8 mouse cellular contexts compared by ENCODE assay signal in the genomic region with DNA sequence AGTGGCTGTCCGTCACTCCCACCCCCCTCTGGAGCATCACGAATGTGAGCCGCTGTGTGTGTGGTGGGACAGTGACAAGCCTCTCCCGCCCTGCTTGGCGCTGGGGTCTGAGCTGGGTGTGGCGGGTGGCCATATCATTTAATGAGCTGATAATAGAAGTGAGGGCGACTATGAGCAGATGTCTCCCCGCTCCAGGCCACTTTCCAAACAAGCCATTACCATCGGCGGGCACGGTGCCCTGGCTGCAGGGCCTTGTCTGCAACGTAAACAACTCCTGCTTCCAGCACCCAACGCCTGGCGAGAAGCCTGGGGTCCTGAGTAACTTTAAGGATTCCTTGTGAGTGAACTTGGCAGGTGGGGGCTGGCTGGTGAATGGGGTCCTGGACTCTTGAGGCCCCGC. TPM values are rescaled to one million over a fixed set of nuclear protein-coding genes. Genes with fewer than 3 reads are reported as not detected.
DNase-seq lines count a peak whose midpoint lies in the region; ATAC-seq and TF ChIP-seq lines count a peak whose summit lies in the region.

No protein-coding gene starts in this region.

- peak; percentile 54 for ATAC-seq in lung, embryonic 16.5 days (ENCODE audit: low read depth)
- ATAC-seq in heart, embryonic 13.5 days (ENCODE audit: extremely low read depth, insufficient number of reproducible peaks, low FRiP score, low TSS enrichment), result no peak
- ATAC-seq in liver, embryonic 12.5 days, result peak; percentile 31
- ATAC-seq in stomach, postnatal 0 days (ENCODE audit: low FRiP score, low TSS enrichment), result peak; percentile 3; the same call in 1 of the 2 replicates

- 7% methylated on average over 15 of the region's 15 CpGs for WGBS in lung, embryonic 16.5 days
- WGBS in lung, adult 2 months, result 14% methylated on average over 15 of the region's 15 CpGs
- 10% methylated on average over 15 of the region's 15 CpGs for WGBS in heart, embryonic 13.5 days
- WGBS in liver, embryonic 12.5 days (ENCODE audit: insufficient replicate concordance), result 17% methylated on average over 15 of the region's 15 CpGs
- 20% methylated on average over 15 of the region's 15 CpGs for WGBS in stomach, postnatal 0 days

- H3K4me2 ChIP-seq in lung, embryonic 16.5 days (ENCODE audit: low read depth, low read length), result peak overlapping the region; percentile 83
- H3K4me2 ChIP-seq in heart, embryonic 13.5 days, result peak overlapping the region; percentile 78
- H3K4me2 ChIP-seq in liver, embryonic 12.5 days, result peak overlapping the region; percentile 92
- peak overlapping the region; percentile 80 for H3K4me2 ChIP-seq in stomach, postnatal 0 days (replicated peaks; ENCODE audit: low read depth)

- H3K4me3 ChIP-seq in lung, embryonic 16.5 days (ENCODE audit: low read length), result peak overlapping the region; percentile 57
- no peak overlapping the region for H3K4me3 ChIP-seq in lung, adult 2 months (replicated peaks; ENCODE audit: extremely low read depth, low read depth, low read length)
- peak overlapping the region; percentile 61 for H3K4me3 ChIP-seq in heart, embryonic 13.5 days
- peak overlapping the region; percentile 75 for H3K4me3 ChIP-seq in liver, embryonic 12.5 days
- peak overlapping the region; percentile 52 for H3K4me3 ChIP-seq in stomach, postnatal 0 days (ENCODE audit: low read depth, low read length)

- TF ChIP-seq POLR2A in lung, adult 2 months (IDR thresholded peaks at IDR 0.05; ENCODE audit: borderline replicate concordance, extremely low read depth, low read depth, low read length), result no peak

- peak overlapping the region; percentile 62 for H3K9ac ChIP-seq in lung, embryonic 16.5 days (ENCODE audit: low read length)
- H3K9ac ChIP-seq in heart, embryonic 13.5 days, result peak overlapping the region; percentile 83
- peak overlapping the region; percentile 87 for H3K9ac ChIP-seq in liver, embryonic 12.5 days
- H3K9ac ChIP-seq in stomach, postnatal 0 days (ENCODE audit: low read length), result peak overlapping the region; percentile 35; the same call in 1 of the 2 replicates

- TF ChIP-seq EP300 in stomach, postnatal 0 days (optimal IDR thresholded peaks at IDR 0.05), result no peak

- no peaks in the 10 kb centered on the region for H3K27me3 ChIP-seq in lung, embryonic 16.5 days (ENCODE audit: control insufficient read depth, insufficient read depth, low read depth, low read length)
- peaks cover 30% of the 10 kb centered on the region for H3K27me3 ChIP-seq in heart, embryonic 13.5 days (replicated peaks)
- peaks cover 6% of the 10 kb centered on the region for H3K27me3 ChIP-seq in liver, embryonic 12.5 days (replicated peaks)
- no peaks in the 10 kb centered on the region for H3K27me3 ChIP-seq in stomach, postnatal 0 days (ENCODE audit: control insufficient read depth, insufficient read depth, low read length)

- peaks cover 24% of the 10 kb centered on the region for H3K36me3 ChIP-seq in lung, embryonic 16.5 days (ENCODE audit: control insufficient read depth, insufficient read depth, low read length)
- peaks cover 31% of the 10 kb centered on the region for H3K36me3 ChIP-seq in heart, embryonic 13.5 days
- H3K36me3 ChIP-seq in liver, embryonic 12.5 days, result peaks cover 70% of the 10 kb centered on the region
- peaks cover 14% of the 10 kb centered on the region for H3K36me3 ChIP-seq in stomach, postnatal 0 days (ENCODE audit: control insufficient read depth, insufficient read depth, low read length)

- peaks cover 14% of the 10 kb centered on the region for H3K4me1 ChIP-seq in lung, embryonic 16.5 days (replicated peaks; ENCODE audit: control insufficient read depth, insufficient read depth, low read length)
- H3K4me1 ChIP-seq in lung, adult 2 months (ENCODE audit: control insufficient read depth, insufficient read depth, low read length), result peaks cover 7% of the 10 kb centered on the region
- H3K4me1 ChIP-seq in heart, embryonic 13.5 days, result peaks cover 22% of the 10 kb centered on the region
- peaks cover 82% of the 10 kb centered on the region for H3K4me1 ChIP-seq in liver, embryonic 12.5 days
- H3K4me1 ChIP-seq in stomach, postnatal 0 days (replicated peaks; ENCODE audit: control insufficient read depth, insufficient read depth), result 0 out of 2 replicates have a peak, but pooled peaks cover 2% of the 10 kb centered on the region

- H3K9me3 ChIP-seq in lung, embryonic 16.5 days (ENCODE audit: control insufficient read depth, low read length), result no peaks in the 10 kb centered on the region
- H3K9me3 ChIP-seq in heart, embryonic 13.5 days, result no peaks in the 10 kb centered on the region
- H3K9me3 ChIP-seq in liver, embryonic 12.5 days (replicated peaks), result no peaks in the 10 kb centered on the region
- no peaks in the 10 kb centered on the region for H3K9me3 ChIP-seq in stomach, postnatal 0 days (ENCODE audit: control insufficient read depth, low read length)

- H3K27ac ChIP-seq in lung, embryonic 16.5 days (ENCODE audit: low read length), result peak overlapping the region; percentile 30; the same call in 1 of the 2 replicates
- peak overlapping the region; percentile 75 for H3K27ac ChIP-seq in heart, embryonic 13.5 days (replicated peaks)
- peak overlapping the region; percentile 93 for H3K27ac ChIP-seq in liver, embryonic 12.5 days
- H3K27ac ChIP-seq in stomach, postnatal 0 days (replicated peaks), result peak overlapping the region; percentile 30; the same call in 1 of the 2 replicates

- DNase-seq in lung, adult 2 months, result no peak
- peak; percentile 86 for DNase-seq in cerebellum, adult 9-10 months
- DNase-seq in stomach, postnatal 0 days (ENCODE audit: low spot score), result peak; percentile 52
- DNase-seq in right cerebral cortex, postnatal 14 days, result no peak
- no peak for DNase-seq in gastrocnemius, adult 8-10 months (ENCODE audit: low spot score in 2 of 2)

- no peak for TF ChIP-seq CTCF in lung, adult 2 months (IDR thresholded peaks at IDR 0.05; ENCODE audit: insufficient read depth, low read length)
- no peak for TF ChIP-seq CTCF in stomach, postnatal 0 days (IDR thresholded peaks at IDR 0.05; ENCODE audit: low read depth)

RNA-seq across cellular contexts. Expression of a gene that starts 1.5 kb away (rescaled TPM):
- polyA plus RNA-seq in lung, embryonic 16.5 days (2015; fragmentation: Nextera tagmentation; extraction: Ambion mirVana), result 4.9 and 5.6 TPM in 2 replicates
- polyA plus RNA-seq in lung, adult 2 months (2012; rRNA removed), result 31.4 and 38.2 TPM in 2 replicates
- polyA plus RNA-seq in heart, embryonic 13.5 days (2015; fragmentation: Nextera tagmentation; extraction: Ambion mirVana), result 2.2 and 2.6 TPM in 2 replicates
- 10.5 and 12.1 TPM in 2 replicates for polyA plus RNA-seq in liver, embryonic 12.5 days (2016; fragmentation: Nextera tagmentation; extraction: Ambion mirVana)
- polyA plus RNA-seq in stomach, postnatal 0 days (2015; fragmentation: Nextera tagmentation; extraction: Ambion mirVana), result 2.6 and 3.2 TPM in 2 replicates
- 1 to 10 TPM; 7.3 to 8.6 (median 8.1) TPM for total RNA-seq in gastrocnemius, adult 8-10 months (2022)

RNA-seq across cellular contexts. Expression of a gene that starts 9.4 kb away (rescaled TPM):
- polyA plus RNA-seq in lung, embryonic 16.5 days (2015; fragmentation: Nextera tagmentation; extraction: Ambion mirVana), result 401 and 405 TPM in 2 replicates
- 387 and 395 TPM in 2 replicates for polyA plus RNA-seq in lung, adult 2 months (2012; rRNA removed)
- 264 and 271 TPM in 2 replicates for polyA plus RNA-seq in heart, embryonic 13.5 days (2015; fragmentation: Nextera tagmentation; extraction: Ambion mirVana)
- 68.2 and 75.4 TPM in 2 replicates for polyA plus RNA-seq in liver, embryonic 12.5 days (2016; fragmentation: Nextera tagmentation; extraction: Ambion mirVana)
- polyA plus RNA-seq in stomach, postnatal 0 days (2015; fragmentation: Nextera tagmentation; extraction: Ambion mirVana), result 236 and 245 TPM in 2 replicates
- total RNA-seq in gastrocnemius, adult 8-10 months (2022), result 1 to 10 TPM; 2.7 to 5.3 (median 4.3) TPM

RNA-seq across cellular contexts. Expression of a gene that starts 13.7 kb away (rescaled TPM):
- 7.3 and 9.0 TPM in 2 replicates for polyA plus RNA-seq in lung, embryonic 16.5 days (2015; fragmentation: Nextera tagmentation; extraction: Ambion mirVana)
- 294 and 318 TPM in 2 replicates for polyA plus RNA-seq in lung, adult 2 months (2012; rRNA removed)
- polyA plus RNA-seq in heart, embryonic 13.5 days (2015; fragmentation: Nextera tagmentation; extraction: Ambion mirVana), result 10.6 and 12.8 TPM in 2 replicates
- polyA plus RNA-seq in liver, embryonic 12.5 days (2016; fragmentation: Nextera tagmentation; extraction: Ambion mirVana), result 17.2 and 17.5 TPM in 2 replicates
- 18.5 and 19.1 TPM in 2 replicates for polyA plus RNA-seq in stomach, postnatal 0 days (2015; fragmentation: Nextera tagmentation; extraction: Ambion mirVana)
- total RNA-seq in gastrocnemius, adult 8-10 months (2022), result 10 to 100 TPM; 67.9 to 81.4 (median 74.4) TPM

RNA-seq across cellular contexts. Expression of a gene that starts 18.6 kb away (rescaled TPM):
- polyA plus RNA-seq in lung, embryonic 16.5 days (2015; fragmentation: Nextera tagmentation; extraction: Ambion mirVana), result 18.1 and 21.8 TPM in 2 replicates
- 102 and 103 TPM in 2 replicates for polyA plus RNA-seq in lung, adult 2 months (2012; rRNA removed)
- polyA plus RNA-seq in heart, embryonic 13.5 days (2015; fragmentation: Nextera tagmentation; extraction: Ambion mirVana), result 5.5 and 6.5 TPM in 2 replicates
- polyA plus RNA-seq in liver, embryonic 12.5 days (2016; fragmentation: Nextera tagmentation; extraction: Ambion mirVana), result 22.3 and 22.8 TPM in 2 replicates
- 2.0 TPM in 2 replicates for polyA plus RNA-seq in stomach, postnatal 0 days (2015; fragmentation: Nextera tagmentation; extraction: Ambion mirVana)
- total RNA-seq in gastrocnemius, adult 8-10 months (2022), result 1 to 10 TPM in 2 of 4 experiments, under 1 TPM in 2; 0.48 to 1.3 (median 0.84) TPM

RNA-seq across cellular contexts. Expression of a gene that starts 27.3 kb away (rescaled TPM):
- polyA plus RNA-seq in lung, embryonic 16.5 days (2015; fragmentation: Nextera tagmentation; extraction: Ambion mirVana), result 0.25 and 0.75 TPM in 2 replicates
- polyA plus RNA-seq in lung, adult 2 months (2012; rRNA removed), result 0.33 TPM in 1 of 2 replicates, not detected in the other
- polyA plus RNA-seq in heart, embryonic 13.5 days (2015; fragmentation: Nextera tagmentation; extraction: Ambion mirVana), result 0.09 and 0.11 TPM in 2 replicates
- polyA plus RNA-seq in liver, embryonic 12.5 days (2016; fragmentation: Nextera tagmentation; extraction: Ambion mirVana), result 0.14 TPM in 2 replicates
- polyA plus RNA-seq in stomach, postnatal 0 days (2015; fragmentation: Nextera tagmentation; extraction: Ambion mirVana), result 0.17 and 0.18 TPM in 2 replicates
- total RNA-seq in gastrocnemius, adult 8-10 months (2022), result under 1 TPM; 0.13 to 0.52 (median 0.36) TPM

Comparison
In these comparisons a context has a peak if more than half of its experiments do, and no peak if none do; other contexts are left out.
1. RNA of a gene that starts 13.7 kb away (polyA plus RNA-seq): 294 to 318 TPM in lung, adult 2 months; 18.5 to 19.1 TPM in stomach, postnatal 0 days, 17.2 to 17.5 TPM in liver, embryonic 12.5 days, 10.6 to 12.8 TPM in heart, embryonic 13.5 days and 7.3 to 9.0 TPM in lung, embryonic 16.5 days; every median in the first group is over 10 times any median in the second.
2. H3K27ac ChIP-seq: peak in every context shown above with its lines; median percentile 93 in liver, embryonic 12.5 days; 75 in heart, embryonic 13.5 days; 30 in lung, embryonic 16.5 days; 30 in stomach, postnatal 0 days.
3. H3K9ac ChIP-seq: peak in every context shown above with its lines; median percentile 87 in liver, embryonic 12.5 days; 83 in heart, embryonic 13.5 days; 62 in lung, embryonic 16.5 days; 35 in stomach, postnatal 0 days.
4. DNase-seq: peak in cerebellum, adult 9-10 months (single experiment) and stomach, postnatal 0 days (single experiment); none in lung, adult 2 months (single experiment), right cerebral cortex, postnatal 14 days (single experiment) and gastrocnemius, adult 8-10 months (0 of 2).
5. Peak in every context shown above with its lines, with median percentiles within 50 percentile points of each other: H3K4me2 ChIP-seq.